Mouse (Mus musculus): ENCODE measurements around the gene Mettl18.

The Mettl18 gene

DNA sequence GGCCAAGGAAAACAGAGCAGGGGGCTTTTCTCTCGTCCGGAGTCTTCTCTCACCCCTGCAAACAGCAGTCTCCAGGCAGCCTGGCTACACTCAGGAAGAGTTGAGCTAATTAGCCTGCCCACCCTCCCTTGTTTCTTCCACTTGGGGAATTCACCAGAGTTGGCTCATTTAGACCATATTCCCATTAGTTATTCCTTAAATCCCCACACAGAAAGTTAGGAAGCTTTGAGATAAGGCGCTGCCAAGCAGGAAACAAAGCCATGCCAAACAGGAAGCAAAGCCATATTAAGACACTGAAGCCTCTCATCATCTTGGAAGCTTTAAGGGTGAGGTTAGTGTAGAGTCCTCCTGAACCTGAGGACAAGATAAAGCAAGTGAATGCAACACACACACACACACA lies 48.9 kb downstream of the Mettl18 start:
- in situ Hi-C loops (cut with MboI), result no loop called here

All from mature B cell (primary cell).